Mouse (Mus musculus): ENCODE measurements at regions not wholly inside any gene's neighbourhood (a gene's known extent, or its start where the extent isn't known, plus 50 kb on each side); places are given as distances from the start of the nearest gene placed in this dataset.

DNA sequence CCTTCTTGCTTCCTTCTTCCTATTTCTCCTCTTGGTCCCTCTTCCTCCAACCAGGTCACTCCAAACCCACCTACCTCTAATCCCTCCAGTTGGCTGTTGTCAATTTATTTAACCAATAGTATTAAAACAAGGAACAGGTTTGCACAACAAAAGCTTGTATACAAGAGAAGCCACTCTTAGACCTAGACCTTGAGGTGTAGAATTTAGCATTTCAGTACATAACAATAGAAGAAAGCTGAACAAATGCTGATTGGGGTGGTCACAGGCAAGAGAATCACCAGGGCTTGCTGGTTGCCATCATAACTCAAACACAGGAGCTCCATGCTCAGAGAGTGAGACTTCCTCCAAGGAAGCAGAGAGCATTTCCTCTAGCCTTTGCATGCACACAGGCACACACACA is 272.2 kb downstream of the Slc30a10 start:
- DNase-seq: no peak

DNA sequence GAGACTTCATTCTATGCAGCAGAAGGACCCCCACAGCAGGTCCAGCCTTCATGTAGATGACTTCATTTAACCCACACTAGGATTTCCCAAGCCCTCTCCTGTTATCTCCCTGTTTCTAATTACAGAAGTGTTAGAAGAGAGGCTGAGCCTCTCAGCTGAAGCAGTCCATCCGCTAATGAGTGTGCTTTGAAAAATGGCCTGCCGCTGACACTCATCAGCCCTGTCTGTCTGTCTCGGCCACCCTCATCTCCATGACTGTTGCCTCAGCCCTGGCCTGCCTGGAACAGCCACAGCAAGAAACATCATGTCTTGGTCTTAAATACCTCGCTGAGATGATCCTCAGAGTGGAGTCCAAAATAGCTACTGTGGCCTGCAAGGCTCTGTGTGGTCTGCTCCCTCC is 273.1 kb downstream of the Slc30a10 start:
- DNase-seq: no peak

DNA sequence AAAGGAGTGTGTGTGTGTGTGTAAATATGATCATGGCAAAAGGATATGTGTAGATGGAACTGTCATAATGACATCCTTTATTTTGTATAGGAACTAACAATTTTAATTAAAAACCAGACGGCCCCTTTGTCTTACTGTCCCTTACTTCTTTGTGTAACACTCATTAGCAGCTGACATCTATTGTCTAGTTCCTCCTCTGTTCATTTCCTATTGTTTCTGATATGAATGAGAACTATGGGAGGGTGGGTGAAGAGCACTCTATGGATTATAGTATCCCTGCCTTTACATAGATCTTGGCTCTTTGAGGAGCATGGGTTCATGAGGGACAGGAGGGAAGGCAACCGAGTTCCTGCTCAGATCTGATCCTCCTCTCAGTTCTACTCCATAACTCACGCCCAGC is 273.8 kb downstream of the Slc30a10 start:
- no peak for DNase-seq

DNA sequence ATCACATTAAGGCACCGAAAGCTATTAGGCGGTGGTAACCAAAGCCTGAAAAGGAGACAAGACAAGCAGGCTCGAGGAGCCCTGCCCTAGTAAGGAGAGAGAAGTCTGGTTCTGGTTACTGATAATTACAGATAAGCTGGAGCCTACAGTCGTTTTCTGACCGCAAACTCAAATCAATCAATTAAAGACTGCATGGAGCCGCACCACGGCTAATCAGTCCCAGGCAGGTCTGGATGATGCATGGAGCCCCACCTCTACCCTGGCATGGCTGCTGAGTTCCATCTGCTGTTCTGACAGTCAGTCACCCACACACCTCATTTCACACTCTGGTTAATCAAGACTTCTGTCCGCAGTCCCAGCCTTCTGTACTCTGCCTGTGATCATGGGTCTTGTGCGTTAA is 276.4 kb downstream of the Slc30a10 start:
- peak in 1 of 2 experiments; percentile 9 for DNase-seq

DNA sequence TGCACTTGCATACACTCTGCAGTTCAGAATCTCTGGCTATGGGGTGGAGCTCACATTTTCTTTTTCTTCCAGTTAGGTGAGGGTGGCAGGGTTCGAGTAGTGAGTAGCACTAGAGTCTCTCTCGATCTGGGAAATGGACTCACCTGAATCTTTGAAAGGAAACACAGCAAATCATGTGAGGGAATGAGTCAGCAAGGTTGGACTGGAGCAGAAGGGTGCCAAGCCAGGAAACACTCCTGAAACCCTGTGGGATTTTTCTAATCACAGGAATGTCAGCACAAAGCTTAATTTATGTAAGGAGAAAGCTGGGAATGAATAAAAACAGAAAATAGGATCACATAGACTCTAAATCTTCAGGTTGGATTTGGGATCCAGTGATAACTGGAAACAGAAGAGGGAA is 282.1 kb downstream of the Slc30a10 start:
- no peak for DNase-seq

DNA sequence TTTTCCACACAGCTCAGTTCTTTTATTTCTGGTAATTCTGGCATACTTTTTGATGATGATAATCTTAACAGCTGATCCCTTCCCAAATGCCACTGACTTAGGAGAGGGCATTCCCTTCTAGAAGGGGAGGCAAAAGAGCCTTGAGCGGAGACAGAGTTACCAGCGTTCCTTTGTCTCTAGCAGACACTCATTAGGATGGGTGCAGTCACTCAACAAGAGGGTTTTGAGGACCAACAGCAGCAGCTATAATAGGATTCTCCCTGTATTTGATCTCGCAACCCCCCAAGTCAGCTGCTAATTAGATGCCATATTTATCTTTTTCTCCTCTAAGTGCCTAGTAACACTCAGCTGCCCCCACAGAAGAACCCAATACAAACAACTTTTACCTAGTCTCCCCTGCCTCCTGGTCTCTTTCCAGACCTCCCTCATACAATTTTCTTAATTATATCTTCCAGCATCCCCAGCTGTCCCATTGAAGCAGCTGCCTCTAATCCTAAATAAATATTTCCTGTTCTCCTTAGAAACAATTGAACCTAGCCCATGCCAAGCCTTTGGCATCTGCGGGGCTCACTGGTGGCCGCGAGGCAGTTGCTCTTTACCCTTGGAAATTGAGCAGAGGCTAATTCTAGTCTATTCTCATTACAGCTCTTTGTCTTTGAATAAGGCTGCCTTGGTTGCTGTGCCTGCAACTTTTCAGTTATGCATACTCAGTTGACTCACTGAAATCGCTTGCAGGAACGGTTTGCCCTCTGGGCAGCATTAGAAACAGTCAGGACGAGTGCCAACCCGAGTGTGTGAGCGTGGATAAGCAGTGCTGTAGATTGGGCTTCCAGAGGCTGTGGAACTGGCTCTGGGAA is 286.6 kb downstream of the Slc30a10 start:
- DNase-seq: peak in 1 of 2 experiments; percentile 15

DNA sequence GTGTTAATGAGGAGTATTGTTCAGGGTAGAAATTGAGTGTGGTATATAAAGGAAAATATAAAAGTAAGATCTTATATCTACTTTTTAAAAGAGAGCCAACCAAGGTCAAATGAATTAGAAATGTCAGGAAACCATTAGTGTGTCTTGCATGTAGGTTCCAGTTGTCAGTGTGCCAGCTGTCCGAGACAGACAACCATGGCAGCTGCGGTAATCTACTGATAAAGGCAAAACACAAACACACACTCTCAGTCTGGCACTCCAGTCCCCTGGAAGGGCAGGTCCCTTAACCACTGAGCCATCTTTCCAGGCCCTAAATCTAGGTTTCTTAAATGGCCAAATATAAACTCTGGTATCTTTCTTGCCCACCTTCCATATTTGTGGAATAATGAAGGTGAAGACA is 294.6 kb downstream of the Slc30a10 start:
- DNase-seq: no peak

DNA sequence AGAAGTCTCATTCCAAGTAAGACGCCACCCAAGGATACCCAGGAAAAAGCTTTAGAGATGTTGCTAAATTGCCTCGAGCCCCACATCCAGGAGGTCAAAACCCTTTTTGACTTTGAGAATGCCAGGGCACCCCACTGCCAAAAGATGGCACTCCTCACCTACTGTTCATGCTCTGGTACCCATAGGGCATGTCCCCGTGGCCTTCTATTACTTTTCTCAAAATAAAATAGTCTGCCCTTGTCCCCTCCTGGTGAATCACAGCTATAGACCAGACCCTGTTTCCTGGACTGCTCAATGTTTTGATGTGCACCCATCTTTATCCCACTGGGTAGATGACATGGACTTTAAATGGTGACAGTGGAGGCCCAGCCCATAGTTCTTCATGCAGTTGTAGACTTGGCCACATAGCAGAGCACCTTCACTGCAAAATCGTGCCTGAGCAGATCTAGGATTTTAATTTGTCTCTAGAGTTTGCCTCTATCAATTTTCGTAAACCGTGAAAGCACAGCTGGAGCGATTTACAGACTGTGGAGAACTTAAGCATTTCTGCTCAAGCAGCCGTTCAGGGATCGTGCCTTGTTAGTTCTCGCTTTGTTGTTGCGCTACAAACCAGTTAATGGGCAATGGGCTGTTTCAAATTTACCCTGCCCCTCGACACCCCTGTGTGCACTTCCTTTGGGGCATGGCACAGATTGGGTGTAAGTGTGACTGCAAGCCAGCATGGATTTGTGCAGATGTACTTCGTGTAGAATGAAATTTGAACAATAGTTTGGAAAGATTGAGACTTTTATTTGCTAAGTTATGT is 300.0 kb downstream of the Slc30a10 start:
- no peak for DNase-seq

DNA sequence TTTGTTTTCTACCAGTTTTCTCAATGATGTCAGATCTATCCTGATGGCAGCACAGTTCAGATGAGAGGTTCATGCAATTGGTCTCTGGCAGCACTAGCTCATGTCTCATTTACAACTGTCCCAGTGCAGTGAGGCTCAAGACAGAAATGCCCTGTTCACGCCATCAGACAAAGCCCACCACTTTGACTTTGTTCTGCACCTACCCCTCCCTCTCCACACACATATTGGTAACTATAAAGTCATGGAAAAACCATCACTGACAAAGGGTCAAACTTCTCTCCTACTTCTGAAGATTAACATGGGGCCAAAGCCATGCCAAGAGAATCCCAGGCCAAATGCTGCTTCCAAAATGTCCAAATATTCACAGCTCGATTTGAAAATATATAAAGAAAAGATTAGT is 302.7 kb downstream of the Slc30a10 start:
- no peak for DNase-seq

DNA sequence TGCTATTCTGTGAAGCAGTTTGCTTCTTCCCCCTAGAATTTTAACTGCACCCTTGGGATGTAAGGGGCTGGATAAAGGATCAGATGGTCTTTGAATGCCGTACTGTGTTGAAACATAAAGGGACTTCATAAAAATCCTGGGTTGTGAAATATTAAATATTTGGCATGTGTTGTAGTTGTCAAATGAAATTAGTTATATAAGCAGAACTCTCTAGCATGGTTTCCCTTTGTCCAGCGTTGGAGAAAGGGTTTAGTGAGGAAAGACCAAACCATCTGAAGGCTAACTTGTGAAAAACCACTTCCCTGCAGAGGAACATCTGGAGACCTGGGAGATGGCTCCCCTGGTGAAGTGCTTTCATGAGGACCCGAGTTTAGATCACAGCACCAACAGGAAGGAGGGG is 319.6 kb downstream of the Slc30a10 start:
- DNase-seq: no peak

DNA sequence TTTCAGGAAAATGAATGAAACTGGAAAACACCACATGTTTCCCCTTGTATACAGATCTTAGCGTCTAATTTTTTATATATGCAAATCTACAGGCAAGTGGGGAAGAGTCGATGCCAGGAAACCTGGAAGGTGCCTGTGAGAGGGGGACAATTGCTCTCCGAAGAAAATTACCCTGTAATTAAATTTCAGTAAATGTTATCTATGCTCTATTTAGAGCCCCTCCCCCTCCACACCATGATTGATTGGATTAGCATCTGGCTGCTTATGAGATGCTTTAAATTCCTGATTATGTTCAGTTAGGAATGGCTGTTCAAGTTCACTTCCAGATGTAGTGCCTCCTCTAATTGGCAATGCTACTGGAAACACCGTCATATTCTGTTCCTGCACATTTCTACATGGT is 325.0 kb downstream of the Slc30a10 start:
- no peak for DNase-seq

DNA sequence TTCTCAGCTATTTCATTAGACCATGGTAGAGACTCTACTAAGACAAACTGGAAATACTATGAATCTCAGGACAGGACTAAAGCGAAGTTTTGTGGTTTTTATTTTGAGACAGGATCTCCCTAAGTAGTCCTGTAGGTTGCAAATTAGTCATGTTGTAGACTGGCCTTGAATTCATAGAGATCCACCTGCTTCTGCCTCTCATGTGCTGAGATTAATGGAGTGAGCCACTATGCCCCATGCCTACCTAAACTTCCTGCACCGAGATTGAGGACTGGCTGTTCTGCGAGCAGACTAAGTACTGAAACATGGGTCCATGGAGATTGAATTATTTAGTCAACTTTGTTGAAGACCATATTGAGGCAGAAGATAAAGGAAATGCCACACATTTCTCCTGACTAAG is 315.0 kb downstream of the Lyplal1 start:
- DNase-seq: no peak

DNA sequence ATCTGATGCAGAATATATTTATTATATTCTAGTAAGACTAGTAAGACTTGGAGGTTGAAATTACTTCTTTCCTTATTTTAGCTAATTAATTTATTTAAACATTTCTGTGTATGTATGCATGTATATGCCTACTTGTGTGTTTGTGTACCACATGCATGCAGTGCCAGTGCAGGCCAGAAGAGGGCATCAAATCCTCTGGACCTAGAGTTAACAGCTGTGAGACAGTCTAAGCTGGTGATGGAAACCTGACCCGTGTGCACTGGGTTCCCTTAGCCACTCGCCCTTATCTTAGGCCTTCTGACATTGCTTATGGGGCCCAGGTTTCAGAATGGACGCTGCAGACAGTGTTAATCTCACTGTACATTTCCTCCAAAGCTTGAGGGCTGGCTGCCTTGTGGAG is 302.2 kb downstream of the Lyplal1 start:
- no peak for DNase-seq

DNA sequence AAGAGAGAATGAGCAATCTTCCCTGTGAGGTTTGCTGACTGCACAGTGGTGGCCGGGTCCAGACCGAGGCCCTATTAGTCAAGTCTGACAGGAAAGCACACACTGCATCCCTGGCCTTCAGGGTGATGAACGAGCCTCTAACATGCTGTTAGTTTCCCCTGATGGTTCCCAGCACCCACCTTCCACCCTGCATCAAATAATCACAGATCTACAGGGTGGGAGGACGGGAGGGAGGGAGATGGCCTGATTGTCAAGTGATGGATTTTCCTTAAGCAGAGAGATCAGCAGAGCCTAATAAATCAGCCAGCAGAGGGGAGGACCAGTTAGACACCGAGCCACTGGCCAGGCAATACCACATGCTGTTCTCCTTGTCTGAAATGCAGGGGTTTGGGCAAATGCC is 298.1 kb downstream of the Lyplal1 start:
- no peak for DNase-seq

DNA sequence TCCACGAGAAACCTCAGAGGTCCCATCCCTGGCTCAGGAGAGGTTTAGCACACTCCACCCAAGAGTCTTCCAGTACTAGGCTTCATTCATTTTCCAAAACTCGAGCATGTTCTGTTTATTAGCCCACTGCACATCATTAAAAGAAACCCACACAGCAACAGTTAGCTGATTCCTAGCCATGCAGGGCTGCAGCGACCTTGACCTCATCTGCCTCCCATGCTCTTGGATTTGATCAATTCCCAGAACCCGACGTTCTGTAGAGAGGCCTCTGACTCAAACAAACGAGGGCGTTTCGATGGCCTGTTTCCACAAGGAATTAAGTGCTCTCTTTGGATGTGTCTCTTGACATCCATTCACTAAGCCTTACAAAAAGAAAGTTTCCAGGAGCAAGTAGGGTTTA is 294.9 kb downstream of the Lyplal1 start:
- DNase-seq: no peak

DNA sequence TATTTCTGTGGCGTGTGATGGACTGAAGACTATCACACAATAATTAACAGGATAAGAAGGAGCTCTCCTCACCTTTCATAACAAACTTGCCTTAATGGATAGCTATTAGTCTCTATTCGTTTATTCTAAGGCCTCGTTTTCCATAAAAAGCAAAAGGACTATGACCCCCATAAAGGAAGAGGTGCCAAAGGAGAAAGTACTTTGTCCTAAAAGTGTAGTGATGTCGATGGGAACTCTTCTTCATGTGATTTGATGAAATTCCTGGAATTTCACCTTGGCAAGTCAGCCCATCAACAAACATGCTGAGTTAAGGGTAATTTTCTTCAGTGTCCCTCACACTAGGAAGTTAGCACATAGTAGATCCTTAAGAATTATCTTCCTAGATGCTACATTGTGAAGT is 293.9 kb downstream of the Lyplal1 start:
- DNase-seq: no peak

DNA sequence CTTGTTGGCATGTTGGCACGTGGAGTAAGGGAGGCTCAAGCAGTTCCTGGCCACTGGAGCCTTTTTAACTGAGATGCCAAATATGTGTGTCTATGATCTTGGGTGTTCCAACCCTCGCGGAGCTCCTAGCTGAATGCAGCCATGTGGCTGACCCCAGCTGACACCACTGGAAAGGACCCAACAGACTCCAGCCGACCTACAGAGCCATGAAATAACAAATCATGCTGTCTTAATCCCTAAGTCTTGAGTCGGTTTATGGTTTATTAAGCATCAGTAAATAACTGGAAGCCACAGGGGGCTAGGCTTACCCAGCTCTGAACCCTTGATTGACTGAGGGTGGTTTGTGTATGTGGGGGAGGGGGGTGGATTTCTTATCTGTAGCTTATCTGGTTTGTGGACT is 293.2 kb downstream of the Lyplal1 start:
- DNase-seq: no peak

DNA sequence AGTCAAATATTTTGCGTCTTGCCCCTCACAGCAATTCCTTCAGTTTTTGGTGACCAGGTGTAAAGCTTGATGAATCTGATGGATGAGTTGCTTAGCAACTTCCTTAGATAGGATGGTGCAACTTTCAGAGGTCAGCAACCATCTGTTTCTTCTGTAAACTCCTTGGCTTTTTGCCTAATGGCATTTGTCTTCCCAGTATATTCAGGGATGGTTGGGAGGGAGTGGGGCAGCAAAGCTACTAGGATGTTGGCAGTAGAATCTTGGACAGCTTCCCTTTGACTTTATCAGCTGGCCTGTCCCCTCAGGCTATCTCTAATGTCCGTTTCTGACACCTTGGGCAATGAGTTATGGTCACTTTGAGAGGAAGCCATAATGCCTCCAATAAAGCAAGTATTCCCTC is 289.1 kb downstream of the Lyplal1 start:
- DNase-seq: no peak

DNA sequence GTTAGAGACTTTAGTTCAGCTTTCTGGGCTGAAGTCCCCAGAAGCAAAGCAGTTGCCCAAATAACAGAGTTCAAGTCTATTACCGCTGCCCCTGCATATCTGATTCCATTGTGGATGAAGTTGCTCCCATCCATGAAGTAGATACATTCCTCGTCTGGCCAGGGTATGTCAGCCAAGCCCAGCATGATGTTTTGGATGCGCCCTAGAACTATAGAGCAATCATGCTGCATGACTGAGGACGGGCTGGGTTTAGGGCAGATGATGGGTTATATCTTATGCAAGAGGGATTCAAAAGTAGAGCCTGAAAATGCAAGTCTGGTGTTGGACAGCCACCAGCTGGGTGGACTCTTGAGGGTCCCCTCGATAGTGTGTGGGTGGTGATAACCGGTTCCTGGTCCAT is 288.6 kb downstream of the Lyplal1 start:
- DNase-seq: no peak

DNA sequence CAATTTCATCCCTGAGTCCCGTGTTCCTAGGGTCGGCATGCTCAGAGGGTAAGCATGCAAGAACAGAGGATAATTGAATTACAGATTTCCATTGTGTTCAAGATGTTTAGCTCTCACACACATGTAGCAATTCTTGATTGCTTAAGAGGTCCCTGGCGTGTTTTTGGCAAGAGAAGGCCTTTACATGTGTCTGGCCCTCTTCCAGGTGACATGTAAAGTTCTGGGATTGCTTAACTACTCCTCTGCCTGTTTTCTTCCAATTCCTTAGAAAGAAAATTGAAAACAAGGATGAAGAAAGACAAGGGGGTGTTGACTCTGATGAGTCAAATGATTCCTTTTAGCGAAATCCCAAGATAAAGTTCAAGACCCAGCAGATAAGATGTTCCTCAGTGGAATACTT is 285.1 kb downstream of the Lyplal1 start:
- no peak for DNase-seq

DNA sequence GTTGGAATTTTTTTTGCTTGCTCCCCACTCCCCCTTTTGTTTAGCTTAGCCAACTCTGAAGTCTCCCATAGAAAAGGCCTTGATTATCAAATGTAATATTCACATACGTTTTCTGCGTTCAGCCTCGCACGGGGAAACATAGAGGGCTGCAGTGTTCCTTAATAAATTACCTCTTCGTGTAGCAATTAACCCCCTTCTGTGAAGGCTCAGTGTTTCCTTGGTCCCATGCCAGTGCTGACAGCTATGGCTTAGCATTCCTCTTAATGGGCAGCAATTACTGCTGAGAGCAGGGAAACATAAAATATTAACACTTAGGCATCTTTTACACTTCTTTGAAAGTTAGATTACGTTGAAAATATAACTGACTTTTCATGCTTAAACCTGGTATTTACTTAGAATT is 282.9 kb downstream of the Lyplal1 start:
- DNase-seq: no peak

DNA sequence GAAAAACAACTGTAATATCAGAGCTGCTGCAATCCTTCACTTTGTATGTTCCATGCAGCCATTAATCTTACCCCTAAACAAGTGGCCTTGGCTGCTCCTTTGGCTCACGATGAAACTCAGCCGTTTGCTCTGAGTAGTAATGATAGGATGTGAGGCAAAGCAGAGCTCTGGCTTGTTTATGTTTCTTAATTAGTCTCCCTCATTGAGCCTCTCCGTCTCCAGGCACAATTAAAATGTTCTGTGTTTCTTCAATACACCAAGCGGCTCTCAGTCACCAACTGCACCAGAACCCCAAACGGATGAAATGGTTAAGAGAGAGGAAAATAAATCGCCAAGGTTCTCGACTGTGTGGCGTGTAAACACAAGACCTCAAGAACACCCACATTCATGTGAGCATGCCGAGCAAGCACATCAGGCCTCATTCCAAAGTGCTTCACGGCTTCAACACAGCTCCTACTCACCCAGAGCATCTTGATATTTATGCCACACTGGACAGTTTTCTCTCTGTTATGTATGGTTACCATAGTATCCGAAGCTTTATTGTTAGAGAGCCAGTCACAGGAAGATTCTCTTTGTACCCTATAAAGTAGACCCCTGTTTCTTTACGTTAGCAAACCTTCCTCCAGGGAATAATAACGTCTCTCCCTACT is 280.4 kb downstream of the Lyplal1 start:
- no peak for DNase-seq

DNA sequence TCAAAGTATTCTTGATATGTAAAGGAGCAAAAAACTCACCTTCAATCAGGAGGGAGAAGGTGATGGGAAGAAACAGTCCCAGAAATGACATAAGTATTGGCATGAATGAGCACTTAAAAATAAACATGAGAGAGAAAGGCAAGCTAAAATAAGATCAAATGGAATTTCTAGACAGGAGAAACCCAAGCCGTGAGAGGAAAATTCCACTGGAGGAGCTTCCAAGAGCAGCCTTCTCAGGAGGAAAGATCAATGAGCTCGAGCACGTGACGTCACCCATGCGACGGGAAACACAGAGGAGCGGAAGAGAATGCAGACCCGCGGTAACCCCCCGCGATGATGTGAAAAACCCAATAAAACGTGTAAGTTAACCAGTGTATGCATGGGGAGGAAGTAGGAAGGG is 274.6 kb downstream of the Lyplal1 start:
- DNase-seq: no peak

DNA sequence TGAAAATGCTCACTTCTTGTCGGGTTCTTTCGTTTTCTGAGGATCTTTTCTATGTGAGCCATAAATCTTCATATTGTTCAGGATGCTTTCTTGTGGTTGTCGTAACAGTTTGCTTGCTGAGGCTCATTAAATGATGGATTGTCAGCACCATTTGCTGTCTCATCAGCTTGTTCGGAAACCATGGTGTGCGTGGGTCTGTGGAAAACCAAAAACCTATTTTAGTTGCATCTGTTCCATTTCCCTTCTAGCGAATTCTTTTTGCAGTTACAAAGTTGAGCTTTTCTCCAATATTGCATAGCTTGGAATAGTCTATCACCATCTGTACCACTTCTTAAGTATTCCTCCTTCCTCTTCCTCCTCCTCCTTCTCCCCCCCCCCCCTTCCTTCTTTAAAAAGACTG is 269.9 kb downstream of the Lyplal1 start:
- DNase-seq: peak; percentile 11 to 21
